Mouse (Mus musculus): Measurements from ENCODE around the gene Prr3. TPM values are rescaled to one million over a fixed set of nuclear protein-coding genes. Genes with fewer than 3 reads are reported as not detected.
"Not testable (repeated sequence)": the region's sequence is repeated elsewhere in the genome, so short reads cannot be mapped to it uniquely, and the experiment has no call there.

Gene Prr3
- total RNA-seq, 2 experiments from 2014 or later: 45.8 to 50.7 TPM

DNA sequence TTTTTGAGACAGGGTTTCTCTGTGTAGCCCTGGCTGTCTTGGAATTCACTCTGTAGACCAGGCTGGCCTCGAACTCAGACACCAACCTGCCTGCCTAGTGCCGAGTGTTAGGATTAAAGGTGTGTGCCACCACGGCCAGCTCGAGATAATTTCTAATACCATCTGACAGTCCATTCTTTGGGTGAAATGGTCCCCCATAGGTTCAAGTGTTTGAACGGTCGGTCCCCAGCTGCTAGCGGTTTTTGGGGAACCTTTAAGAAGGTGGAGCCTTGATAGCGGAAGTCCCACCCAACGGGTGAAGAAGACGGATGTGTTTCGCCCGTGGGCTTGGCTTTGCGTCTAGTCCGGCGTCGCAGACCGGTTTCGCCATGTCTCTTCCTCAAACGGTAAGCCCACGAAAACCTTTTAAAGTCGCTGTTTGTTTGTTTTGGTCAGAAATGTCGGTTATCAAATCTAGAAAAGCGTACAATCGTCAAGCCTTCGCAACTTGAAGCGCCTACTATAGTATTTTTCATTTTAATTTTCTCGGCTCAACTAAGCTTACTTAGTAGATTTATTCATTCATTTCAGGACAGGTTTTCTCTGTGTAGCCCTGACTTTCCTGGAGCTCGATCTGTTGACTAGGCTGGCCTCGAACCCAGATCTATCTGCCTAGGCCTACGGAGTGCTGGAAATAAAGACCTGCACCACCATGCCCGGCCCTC, 14.3 kb upstream of the Prr3 start:
- TF ChIP-seq CTCF (conservative IDR thresholded peaks at IDR 0.05): no peak
- Histone ChIP-seq H3K4me3 (peak overlapping the region; percentile 78), H3K27ac (peak overlapping the region; percentile 88)
- DNase-seq (ENCODE audit: low spot score in 2 of 2): peak; percentile 78 to 86

DNA sequence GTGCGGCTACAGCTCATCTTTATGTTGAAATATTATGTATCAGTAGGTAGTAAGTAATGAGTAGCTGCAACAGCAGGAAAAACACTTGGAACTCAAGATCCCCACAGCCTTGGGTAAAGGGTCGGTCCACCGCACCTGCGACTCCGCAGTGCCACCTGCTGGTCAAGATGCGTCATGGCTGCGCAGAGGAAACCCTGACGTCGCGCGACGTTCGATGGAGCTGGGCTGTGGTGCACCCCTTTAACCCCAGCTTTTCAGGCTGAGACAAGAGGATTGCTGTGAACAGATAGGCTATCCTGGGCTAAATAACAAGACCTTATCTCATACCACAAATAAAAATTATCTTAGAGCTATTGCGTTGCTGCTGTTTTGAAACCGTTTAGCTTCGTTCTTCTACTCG, 13.6 kb upstream of the Prr3 start:
- peak; percentile 78 for DNase-seq (ENCODE audit: low spot score in 2 of 2)
- TF ChIP-seq CTCF (conservative IDR thresholded peaks at IDR 0.05): peak; percentile 99
- Histone ChIP-seq H3K27ac (peak overlapping the region; percentile 88), H3K4me3 (peak overlapping the region; percentile 78)

DNA sequence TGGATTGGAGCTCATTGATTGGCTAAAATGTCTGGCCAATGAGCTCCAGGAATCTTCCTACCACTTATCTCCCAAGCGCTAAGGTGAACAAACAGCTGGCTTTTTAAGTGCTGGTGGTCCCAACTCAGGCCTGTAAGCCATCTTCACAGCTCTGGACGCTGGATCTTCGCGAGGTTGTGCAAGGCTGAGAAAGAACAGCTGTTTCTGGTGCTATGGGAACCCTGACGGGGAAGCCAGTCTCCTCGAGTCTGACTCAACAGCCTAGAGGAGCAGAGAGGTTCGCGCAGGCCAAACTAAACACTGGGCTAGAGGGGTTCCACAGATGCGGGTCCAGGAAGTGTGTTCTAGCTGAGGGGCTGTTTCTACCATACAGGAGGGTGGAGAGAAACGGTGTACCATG, 11.7 kb upstream of the Prr3 start:
- no peak for DNase-seq (ENCODE audit: low spot score in 2 of 2)
- TF ChIP-seq CTCF (conservative IDR thresholded peaks at IDR 0.05): no peak
- no peak overlapping the region for H3K4me3 ChIP-seq
- H3K27ac ChIP-seq: no peak overlapping the region

DNA sequence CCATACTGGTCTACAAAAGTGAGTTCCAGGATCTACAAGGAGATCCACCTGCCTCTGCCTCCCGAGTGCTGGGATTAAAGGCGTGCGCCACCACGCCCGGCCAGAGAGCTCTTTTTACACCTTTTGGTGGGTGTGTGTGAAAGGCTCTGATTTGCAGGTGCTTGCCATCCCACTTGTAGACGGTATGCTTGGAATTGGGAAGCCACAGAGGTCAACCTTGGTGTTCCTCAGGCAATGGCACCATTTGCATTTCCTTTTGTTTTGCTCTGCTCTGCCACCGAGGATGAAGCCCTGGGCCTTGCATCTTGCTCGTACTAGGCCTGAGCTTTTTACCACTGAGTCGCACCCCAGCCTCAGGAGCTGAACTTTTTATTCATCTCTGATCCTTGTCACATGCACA, 1.7 kb upstream of the Prr3 start:
- DNase-seq (ENCODE audit: low spot score in 2 of 2): no peak
- Histone ChIP-seq H3K4me3 (no peak overlapping the region), H3K27ac (no peak overlapping the region)
- no peak for TF ChIP-seq CTCF (conservative IDR thresholded peaks at IDR 0.05)

DNA sequence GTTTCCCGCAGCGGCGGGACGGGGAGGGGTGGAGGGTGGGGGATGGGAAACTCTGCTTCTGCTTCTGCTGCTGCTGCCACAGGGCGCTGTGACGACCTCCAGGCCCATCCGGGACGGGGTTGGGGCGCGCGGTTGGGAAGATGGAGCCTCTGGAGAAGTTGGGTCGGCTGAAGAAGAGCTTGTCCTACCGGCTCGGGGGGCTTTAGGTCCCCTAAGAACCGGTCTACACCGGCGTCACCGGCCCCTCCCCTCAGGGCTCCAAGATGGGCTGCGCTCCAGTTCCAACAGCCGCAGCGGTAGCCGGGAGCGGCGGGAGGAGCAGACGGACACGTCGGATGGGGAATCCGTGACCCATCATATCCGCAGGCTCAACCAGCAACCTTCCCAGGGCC, 323 bp upstream of the Prr3 start:
- H3K4me3 ChIP-seq: peak overlapping the region; percentile 84
- DNase-seq (ENCODE audit: low spot score in 2 of 2): peak; percentile 33 to 53
- TF ChIP-seq CTCF (conservative IDR thresholded peaks at IDR 0.05): no peak

DNA sequence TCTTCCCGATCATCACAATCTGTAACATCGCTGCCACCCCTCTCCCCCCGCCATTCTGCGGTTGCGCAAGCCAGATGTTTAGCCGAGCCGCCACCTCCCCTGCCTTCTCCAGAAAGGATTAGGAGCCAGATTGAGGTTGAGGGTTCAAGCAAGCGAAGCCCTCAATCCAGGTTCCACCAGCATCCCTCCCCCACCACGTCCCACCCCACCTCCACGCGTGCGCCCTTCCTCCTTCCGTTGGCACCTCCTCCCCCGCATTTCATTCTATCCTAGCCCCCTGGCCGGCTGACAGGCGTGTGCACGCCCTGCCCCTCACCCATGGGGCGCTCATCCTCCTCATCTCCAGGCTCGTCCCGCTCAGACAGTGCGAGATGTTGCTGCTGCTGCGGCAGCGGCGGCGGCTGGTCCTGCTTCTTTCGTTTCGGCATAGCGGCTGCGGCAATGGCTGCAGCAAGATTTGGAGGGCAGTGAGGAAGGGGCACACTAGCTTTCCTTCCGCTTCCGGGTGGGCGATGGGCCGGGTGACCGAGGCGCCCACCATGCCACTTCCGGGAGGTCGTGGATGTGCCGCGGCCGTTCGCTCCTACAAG, 1.1 kb downstream of the Prr3 start:
- no peak for TF ChIP-seq CTCF (conservative IDR thresholded peaks at IDR 0.05)
- H3K4me3 ChIP-seq: peak overlapping the region; percentile 84
- H3K27ac ChIP-seq: peak overlapping the region; percentile 96
- DNase-seq (ENCODE audit: low spot score in 2 of 2): peak; percentile 27 to 87

More for the DNA sequence above, 323 bp upstream of the Prr3 start:
- peak overlapping the region; percentile 96 for H3K27ac ChIP-seq

DNA sequence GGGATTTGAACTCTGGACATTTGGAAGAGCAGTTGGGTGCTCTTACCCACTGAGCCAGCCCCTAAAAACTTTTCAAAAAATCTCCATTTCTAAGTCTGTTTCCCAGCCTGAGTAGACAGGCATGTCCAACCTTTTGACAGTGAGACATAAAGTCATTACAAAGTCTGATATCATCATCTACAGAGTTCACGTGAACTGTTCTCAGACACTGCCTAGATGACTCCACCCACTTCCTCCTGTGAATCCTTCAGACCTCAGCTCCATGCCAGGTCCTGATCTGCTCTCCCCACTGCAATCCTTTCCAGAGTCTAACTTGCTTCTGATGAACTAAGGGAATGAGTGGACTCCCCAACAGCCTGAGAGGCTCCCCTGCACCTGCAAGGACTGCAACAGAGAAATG, 7.9 kb downstream of the Prr3 start:
- Histone ChIP-seq H3K27ac (no peak overlapping the region), H3K4me3 (no peak overlapping the region)
- no peak for TF ChIP-seq CTCF (conservative IDR thresholded peaks at IDR 0.05)
- DNase-seq (ENCODE audit: low spot score in 2 of 2): no peak

DNA sequence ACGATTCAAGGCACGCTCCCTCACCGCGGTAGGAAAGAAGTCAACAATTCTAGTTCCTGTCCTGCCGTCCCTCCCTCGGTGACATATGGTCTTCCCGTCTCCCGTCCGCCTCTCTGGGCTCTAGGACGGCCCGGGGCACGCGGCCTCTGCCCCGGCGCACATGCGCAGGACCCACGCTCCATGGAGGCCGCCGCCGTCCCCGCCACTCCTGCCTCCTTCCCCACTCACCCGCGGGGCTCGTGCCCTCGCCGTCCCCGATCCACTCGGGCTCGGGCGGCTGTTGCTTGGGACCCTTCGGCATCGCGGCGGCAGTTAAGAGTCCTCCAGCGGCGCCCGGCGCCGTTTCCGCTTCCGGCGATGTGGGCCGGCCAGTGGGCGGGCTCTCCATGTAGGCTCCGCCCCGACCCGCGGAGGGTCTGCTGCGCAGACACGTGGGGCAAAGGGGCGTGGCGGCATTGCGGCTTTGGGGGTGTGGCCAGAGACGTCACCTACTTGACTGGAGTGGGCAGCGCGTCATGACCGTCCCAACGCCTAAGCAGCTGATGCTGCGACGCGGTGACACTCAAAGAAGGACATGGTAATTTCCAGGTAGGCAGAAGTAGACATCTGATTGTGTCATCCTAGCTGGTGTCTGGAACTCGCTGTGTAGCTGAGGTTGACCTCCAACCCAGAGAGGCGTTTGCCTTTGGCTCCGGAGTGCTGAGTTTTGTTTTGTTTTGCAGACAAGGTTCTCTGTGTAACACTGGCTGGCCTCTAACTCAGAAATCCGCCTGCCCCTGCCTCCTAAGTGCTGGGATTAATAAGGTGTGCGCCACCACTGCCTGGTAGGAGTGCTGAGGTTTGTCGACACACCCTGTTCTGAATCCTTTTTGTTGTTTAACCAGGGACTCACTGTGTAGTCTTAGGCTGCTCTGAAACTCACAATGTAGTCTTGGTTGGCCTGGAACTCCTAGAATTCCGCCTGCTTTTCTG, 10.3 kb downstream of the Prr3 start, which contains the start of gene Abcf1:
Abcf1 (minus strand) TSS at position 344 of the 972 bp plus-strand sequence.
- Histone ChIP-seq H3K27ac (peak within 1 kb of the TSS; percentile 89), H3K4me3 (peak within 1 kb of the TSS; percentile 98)
- no peak for TF ChIP-seq CTCF (conservative IDR thresholded peaks at IDR 0.05)
- DNase-seq (ENCODE audit: low spot score in 2 of 2): peak; percentile 98

DNA sequence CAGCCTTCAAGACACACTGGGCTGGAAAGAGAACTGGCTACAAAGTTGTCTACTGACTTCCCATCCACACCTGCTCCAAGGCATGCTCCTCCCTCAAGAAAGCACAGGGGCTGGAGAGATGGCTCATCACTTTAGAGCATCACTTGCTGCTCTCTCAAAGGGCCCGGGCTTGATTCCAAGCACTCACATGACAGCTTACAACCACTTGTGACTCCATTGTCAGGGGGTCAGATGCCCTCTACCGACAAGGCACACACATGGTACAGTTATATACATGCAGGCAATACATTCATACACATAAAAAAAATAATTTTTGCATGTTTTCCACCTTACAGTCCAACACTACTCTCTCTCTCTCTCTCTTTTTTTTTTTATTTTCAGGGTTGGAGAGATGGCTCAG, 12.4 kb downstream of the Prr3 start:
- H3K27ac ChIP-seq: no peak overlapping the region
- no peak for DNase-seq (ENCODE audit: low spot score in 2 of 2)
- H3K4me3 ChIP-seq: no peak overlapping the region
- no peak for TF ChIP-seq CTCF (conservative IDR thresholded peaks at IDR 0.05)

DNA sequence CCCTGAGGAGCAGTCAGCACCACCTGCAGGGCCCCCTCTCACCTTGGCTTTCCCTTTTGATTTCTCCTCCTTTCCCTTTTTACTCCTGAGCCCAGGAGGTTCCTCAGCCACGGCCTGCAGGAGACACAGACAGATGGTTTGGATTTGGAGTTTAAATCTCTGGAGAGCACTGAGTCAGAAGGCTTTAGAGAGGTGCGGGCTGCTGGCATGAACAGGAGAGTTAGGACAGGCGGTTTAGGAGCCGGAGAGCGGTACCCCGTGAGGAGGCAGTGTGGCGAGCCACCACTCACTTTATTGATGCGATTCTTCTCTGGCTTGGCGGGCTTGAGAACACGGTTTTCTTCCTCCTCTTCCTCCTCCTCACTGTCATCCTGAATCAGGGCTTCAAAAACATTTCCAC, 16.8 kb downstream of the Prr3 start:
- Histone ChIP-seq H3K4me3 (no peak overlapping the region), H3K27ac (no peak overlapping the region)
- TF ChIP-seq CTCF (conservative IDR thresholded peaks at IDR 0.05): no peak
- no peak for DNase-seq (ENCODE audit: low spot score in 2 of 2)

DNA sequence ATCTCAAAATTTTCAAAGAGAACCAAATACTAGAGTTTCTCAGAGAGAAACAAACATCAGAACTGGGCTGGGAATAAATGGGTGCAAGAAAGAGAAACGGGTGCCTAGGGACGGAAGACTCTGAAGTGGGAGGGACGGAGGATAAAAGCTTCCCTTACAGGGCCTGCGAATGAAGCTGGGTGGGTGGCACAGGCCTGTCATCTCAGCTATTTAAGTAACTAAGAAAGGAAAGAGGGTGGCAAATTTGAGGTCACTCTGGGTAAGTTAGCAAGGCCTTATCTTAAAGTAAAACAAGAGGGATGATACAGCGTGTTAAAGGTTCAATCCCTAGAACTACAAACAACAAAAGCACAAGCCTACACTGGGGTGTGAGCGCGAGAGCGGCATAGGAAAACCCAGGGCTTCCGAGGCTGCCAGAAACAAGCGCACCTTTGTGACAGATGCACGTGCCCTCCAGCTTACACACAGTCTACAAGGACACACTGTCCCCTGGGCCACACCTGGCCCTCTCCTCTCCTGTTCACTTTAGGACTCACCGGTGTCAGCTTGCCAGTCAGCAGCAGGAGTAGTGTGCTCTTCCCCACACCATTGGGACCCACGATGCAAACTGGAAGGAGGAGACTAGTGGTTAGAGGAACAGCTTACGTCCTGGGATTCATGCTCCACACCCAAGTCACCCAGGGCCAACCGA, 21.4 kb downstream of the Prr3 start:
- DNase-seq (ENCODE audit: low spot score in 2 of 2): no peak
- TF ChIP-seq CTCF (conservative IDR thresholded peaks at IDR 0.05): no peak
- H3K27ac ChIP-seq: no peak overlapping the region
- no peak overlapping the region for H3K4me3 ChIP-seq

DNA sequence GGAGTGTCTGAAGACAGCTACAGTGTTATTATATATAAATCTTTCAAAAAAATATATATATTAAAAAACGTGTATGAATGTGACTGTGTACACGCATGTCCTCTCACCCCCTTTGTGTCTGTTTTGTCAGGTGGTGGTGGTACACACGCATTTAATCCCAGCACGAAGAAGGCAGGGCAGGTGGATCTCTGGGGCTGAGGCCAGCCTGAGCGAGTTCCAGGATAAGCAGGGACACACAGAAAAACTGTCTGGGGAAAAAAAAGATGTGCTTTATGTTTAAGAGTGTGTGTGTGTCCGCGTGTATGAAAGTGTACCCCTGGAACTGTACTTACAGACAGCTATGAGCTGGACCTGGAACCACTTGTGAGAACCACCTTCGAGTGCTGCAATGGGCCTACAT, 25.4 kb downstream of the Prr3 start:
- DNase-seq (ENCODE audit: low spot score in 2 of 2): no peak
- TF ChIP-seq CTCF (conservative IDR thresholded peaks at IDR 0.05): no peak
- Histone ChIP-seq H3K4me3 (no peak overlapping the region), H3K27ac (no peak overlapping the region)

DNA sequence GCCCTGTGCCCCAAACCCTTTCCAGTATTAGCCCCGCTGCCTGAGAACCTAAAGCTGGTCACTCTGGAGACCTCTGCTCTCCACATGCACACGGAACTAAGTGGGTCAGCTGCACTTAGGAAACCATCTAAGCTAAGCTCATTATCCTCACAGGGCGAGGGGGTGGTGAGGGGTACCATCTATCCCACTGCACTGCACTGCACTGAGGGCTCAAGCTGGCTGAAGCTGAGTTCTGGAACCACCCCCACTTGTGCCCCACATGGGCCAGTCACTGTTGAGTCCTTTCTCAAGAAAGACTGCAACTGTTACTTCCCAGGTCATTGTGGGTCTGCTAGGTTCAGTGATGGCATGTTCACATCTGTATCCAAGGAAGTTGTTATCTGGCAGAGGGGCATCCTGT, 27.5 kb downstream of the Prr3 start:
- H3K4me3 ChIP-seq; DNase-seq (ENCODE audit: low spot score in 2 of 2); H3K27ac ChIP-seq: not testable (repeated sequence)

DNA sequence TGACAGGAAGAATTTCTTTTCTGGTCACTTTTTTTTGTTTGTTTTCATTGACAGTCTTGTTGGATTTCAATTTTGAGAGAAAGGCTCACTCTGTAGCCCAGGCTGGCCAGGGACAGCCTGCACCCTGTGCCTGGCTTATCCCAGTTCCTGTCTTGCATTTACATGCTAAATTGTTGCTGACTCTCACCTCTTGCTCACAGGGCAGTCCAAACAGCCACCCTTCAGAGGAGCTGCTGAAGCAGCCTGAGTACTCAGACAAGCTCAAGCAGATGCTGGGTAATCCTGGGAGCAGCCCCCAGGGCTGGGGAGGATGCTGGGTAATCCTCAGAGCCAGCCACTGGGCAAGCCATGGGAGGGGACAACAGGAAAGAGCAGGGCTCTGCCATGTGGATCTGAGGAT, 29.1 kb downstream of the Prr3 start:
- H3K27ac ChIP-seq; H3K4me3 ChIP-seq; DNase-seq (ENCODE audit: low spot score in 2 of 2): not testable (repeated sequence)
